Mouse (Mus musculus) MEL (cell line): ENCODE measurements around the gene Hax1. TPM values are rescaled to one million over a fixed set of nuclear protein-coding genes. Genes with fewer than 3 reads are reported as not detected.

Source experiments
- DNase-seq: peaks from one replicate; pipeline ENCODE4 v3.0.0; 2011; ENCODE audit warnings: low read depth, low spot score
- H3K27ac ChIP-seq: 2 replicates; pipeline ENCODE4 v1.5.1; 2012; ENCODE audit warnings: low read depth, mild to moderate bottlenecking, control low read depth, low read length, moderate library complexity; ENCODE audit not compliant: control insufficient read depth
- H3K27me3 ChIP-seq, 2 experiments: fragments of 150-350 bp in 1 of 2; sonication (generic) in 1 of 2; 2 replicates each; pipeline ENCODE4 v1.6.1; 2012; ENCODE audit warnings: low read length in 2 of 2, mild to moderate bottlenecking in 2 of 2, improper control_type of control experiment in 1 of 2, moderate library complexity in 1 of 2; ENCODE audit not compliant: insufficient read depth in 2 of 2, control insufficient read depth in 1 of 2
- H3K36me3 ChIP-seq, 2 experiments: 2 replicates each; pipeline ENCODE4 v1.6.1; 2012 to 2014; ENCODE audit warnings: low read length in 2 of 2, improper control_type of control experiment in 1 of 2, inconsistent platforms in 1 of 2, mild to moderate bottlenecking in 1 of 2; ENCODE audit not compliant: insufficient read depth in 2 of 2, control insufficient read depth in 1 of 2
- H3K4me1 ChIP-seq, 2 experiments: fragments of 150-350 bp in 1 of 2; sonication (generic) in 1 of 2; 2 replicates each; pipeline ENCODE4 v1.6.1; 2012; ENCODE audit warnings: low read length in 2 of 2, improper control_type of control experiment in 1 of 2, mild to moderate bottlenecking in 1 of 2; ENCODE audit not compliant: insufficient read depth in 2 of 2, control insufficient read depth in 1 of 2
- H3K4me3 ChIP-seq, 2 experiments: fragments of 150-350 bp in 1 of 2; sonication (generic) in 1 of 2; 2 replicates each; pipeline ENCODE4 v1.5.1; 2012; ENCODE audit warnings: low read depth in 2 of 2, low read length in 2 of 2, mild to moderate bottlenecking in 2 of 2, moderate library complexity in 2 of 2, control low read depth in 1 of 2, improper control_type of control experiment in 1 of 2; ENCODE audit not compliant: control insufficient read depth in 1 of 2, insufficient read depth in 1 of 2
- H3K79me2 ChIP-seq: 2 replicates; pipeline ENCODE4 v1.6.1; 2012; ENCODE audit warnings: mild to moderate bottlenecking, low read length, moderate library complexity; ENCODE audit not compliant: control insufficient read depth, poor library complexity, insufficient read depth
- H3K9ac ChIP-seq: 2 replicates; pipeline ENCODE4 v1.6.1; 2012; ENCODE audit warnings: low read depth, mild to moderate bottlenecking, control low read depth, low read length, moderate library complexity; ENCODE audit not compliant: control insufficient read depth, poor library complexity, severe bottlenecking
- H3K9me3 ChIP-seq: fragments of 150-350 bp; sonication (generic); replicated peaks from 2 replicates; pipeline ENCODE4 v1.6.1; 2012; ENCODE audit warnings: mild to moderate bottlenecking, low read length, improper control_type of control experiment, moderate library complexity; ENCODE audit not compliant: insufficient read depth
- BHLHE40 ChIP-seq: IDR thresholded peaks from 2 replicates; pipeline ENCODE4 v1.6.1; 2012; ENCODE audit warnings: low read depth, mild to moderate bottlenecking, inconsistent platforms, low read length, improper control_type of control experiment, borderline replicate concordance
- CHD1 ChIP-seq: IDR thresholded peaks from 2 replicates; pipeline ENCODE4 v1.6.1; 2012; ENCODE audit warnings: low read depth, mild to moderate bottlenecking, inconsistent platforms, low read length, improper control_type of control experiment
- E2F4 ChIP-seq: IDR thresholded peaks from 2 replicates; pipeline ENCODE4 v1.6.1; 2011; ENCODE audit warnings: low read depth, low read length, improper control_type of control experiment, borderline replicate concordance
- EP300 ChIP-seq, 2 experiments: IDR thresholded peaks; 2 replicates each; pipeline ENCODE4 v1.6.1; 2011; ENCODE audit warnings: improper control_type of control experiment in 2 of 2, low read length in 2 of 2, low read depth in 1 of 2, mild to moderate bottlenecking in 1 of 2
- ETS1 ChIP-seq: IDR thresholded peaks from 2 replicates; pipeline ENCODE4 v1.6.1; 2012; ENCODE audit warnings: low read depth, mild to moderate bottlenecking, inconsistent platforms, low read length, improper control_type of control experiment, moderate library complexity
- GATA1 ChIP-seq: IDR thresholded peaks from 2 replicates; pipeline ENCODE4 v1.6.1; 2011; ENCODE audit warnings: low read depth, low read length, improper control_type of control experiment
- JUND ChIP-seq: IDR thresholded peaks from 2 replicates; pipeline ENCODE4 v1.6.1; 2011; ENCODE audit warnings: low read depth, mild to moderate bottlenecking, improper control_type of control experiment, low read length
- KAT2A ChIP-seq: conservative IDR thresholded peaks from 2 replicates; pipeline ENCODE4 v1.6.1; 2012; ENCODE audit warnings: low read depth, low read length, improper control_type of control experiment, inconsistent platforms
- MAFK ChIP-seq: IDR thresholded peaks from 2 replicates; pipeline ENCODE4 v1.6.1; 2011; ENCODE audit warnings: low read depth, mild to moderate bottlenecking, low read length, improper control_type of control experiment, borderline replicate concordance
- MAX ChIP-seq: IDR thresholded peaks from 2 replicates; pipeline ENCODE4 v1.6.1; 2011; ENCODE audit warnings: low read length, improper control_type of control experiment
- MAZ ChIP-seq: IDR thresholded peaks from 2 replicates; pipeline ENCODE4 v1.6.1; 2012; ENCODE audit warnings: low read depth, mild to moderate bottlenecking, inconsistent platforms, low read length, improper control_type of control experiment
- MYC ChIP-seq: IDR thresholded peaks from 2 replicates; pipeline ENCODE4 v1.6.1; 2011; ENCODE audit warnings: low read depth, mild to moderate bottlenecking, low read length, improper control_type of control experiment, moderate library complexity
- NRF1 ChIP-seq: IDR thresholded peaks from 2 replicates; pipeline ENCODE4 v1.6.1; 2014; ENCODE audit warnings: low read depth, mild to moderate bottlenecking, inconsistent platforms, low read length, improper control_type of control experiment, moderate library complexity; ENCODE audit not compliant: poor library complexity, insufficient read depth, severe bottlenecking
- POLR2AphosphoS2 ChIP-seq: IDR thresholded peaks from 2 replicates; pipeline ENCODE4 v1.6.1; 2011; ENCODE audit warnings: low read length, improper control_type of control experiment
- SIN3A ChIP-seq: IDR thresholded peaks from 2 replicates; pipeline ENCODE4 v1.6.1; 2012; ENCODE audit warnings: low read length, improper control_type of control experiment, inconsistent platforms
- USF1 ChIP-seq: IDR thresholded peaks from 2 replicates; pipeline ENCODE4 v1.6.1; 2014; ENCODE audit warnings: low read depth, mild to moderate bottlenecking, inconsistent platforms, low read length, improper control_type of control experiment, moderate library complexity
- ZC3H11A ChIP-seq: IDR thresholded peaks from 2 replicates; pipeline ENCODE4 v1.6.1; 2012; ENCODE audit warnings: low read depth, mild to moderate bottlenecking, inconsistent platforms, low read length, improper control_type of control experiment
- polyA plus RNA-seq, 2 experiments: library from polyadenylated mRNA; stranded (reverse) in 1 of 2; unstranded in 1 of 2; fragments of >175 nt in 1 of 2; fragments of >200 nt in 1 of 2; gene quantifications; 2 replicates each; pipeline versions ENCODE4 v1.2.1 to v1.2.4; 2012; ENCODE audit warnings: low replicate concordance in 2 of 2, low read depth in 1 of 2; ENCODE audit not compliant: insufficient read length in 2 of 2, insufficient read depth in 1 of 2, missing spikeins in 1 of 2
- total RNA-seq: library from RNA; depleted of rRNA; stranded (reverse); fragments of 300-350 nt; gene quantifications from 2 replicates; pipeline ENCODE4 v1.2.3, GENCODE M21; 2012

Gene Hax1
- total and polyA plus RNA-seq, 3 experiments: 232 to 322 TPM; not detected in 1

- TF ChIP-seq EP300 (IDR thresholded peaks at IDR 0.05; ENCODE audit: low read depth in 1 of 2, low read length in 2 of 2): no peak
- no peak for TF ChIP-seq GATA1
- no peak for TF ChIP-seq ZC3H11A
- no peak for TF ChIP-seq JUND
- no peak for TF ChIP-seq MYC
- TF ChIP-seq NRF1: no peak
- no peak for TF ChIP-seq SIN3A
- no peaks in the 10 kb centered on the region for H3K9me3 ChIP-seq
- no peak overlapping the region for H3K27ac ChIP-seq
- no peak overlapping the region for H3K4me3 ChIP-seq
- H3K79me2 ChIP-seq: no peaks in the 10 kb centered on the region
- DNase-seq: no peak
- no peak overlapping the region for H3K9ac ChIP-seq
- H3K4me1 ChIP-seq: no peaks in the 10 kb centered on the region
- no peaks in the 10 kb centered on the region for H3K27me3 ChIP-seq
- H3K36me3 ChIP-seq: peaks cover 4 to 84% of the 10 kb centered on the region in 2 experiments; a peak in 3 of 4 replicates
Observed at GRCm38 (mm10) chr3:90010291-90010690, 11.7 kb upstream of the Hax1 start.

- TF ChIP-seq POLR2AphosphoS2 (0 out of 2 replicates have a peak, but pooled peaks have one; percentile 47), EP300 (IDR thresholded peaks at IDR 0.05; ENCODE audit: low read depth in 1 of 2, low read length in 2 of 2) (no peak), BHLHE40 (no peak)
- Histone ChIP-seq H3K27me3 (no peaks in the 10 kb centered on the region), H3K4me1 (peaks cover 0 to 3% of the 10 kb centered on the region in 2 experiments; a peak in 2 of 4 replicates), H3K9ac (no peak overlapping the region), H3K4me3 (no peak overlapping the region), H3K36me3 (peaks cover 11 to 50% of the 10 kb centered on the region in 2 experiments), H3K27ac (no peak overlapping the region), H3K9me3 (no peaks in the 10 kb centered on the region), H3K79me2 (no peaks in the 10 kb centered on the region)
- no peak for DNase-seq
Observed at GRCm38 (mm10) chr3:90004091-90004796, 5.7 kb upstream of the Hax1 start.

GRCm38 (mm10) chr3:89999830-90000229 lies 1.2 kb upstream of the Hax1 start:
- Histone ChIP-seq H3K9me3 (no peaks in the 10 kb centered on the region), H3K36me3 (peaks cover 19 to 28% of the 10 kb centered on the region in 2 experiments), H3K4me1 (peaks cover 4 to 6% of the 10 kb centered on the region in 2 experiments; a peak in 3 of 4 replicates), H3K27me3 (no peaks in the 10 kb centered on the region), H3K9ac (no peak overlapping the region), H3K27ac (no peak overlapping the region), H3K79me2 (peaks cover 10% of the 10 kb centered on the region), H3K4me3 (no peak overlapping the region)
- TF ChIP-seq CHD1 (no peak), MAFK (no peak), E2F4 (no peak), USF1 (no peak), MAZ (no peak), KAT2A (no peak), MAX (no peak), JUND (no peak), MYC (no peak), ETS1 (no peak)
- peak; percentile 34 for DNase-seq
